Mouse (Mus musculus) liver, adult 2 months (tissue): Measurements from ENCODE around the gene Zeb2. TPM values are rescaled to one million over a fixed set of nuclear protein-coding genes. Genes with fewer than 3 reads are reported as not detected.

Experiments
- DNase-seq: peaks from one replicate; pipeline ENCODE4 v3.0.0-alpha.2; 2011; ENCODE audit warnings: low read depth, low spot score; ENCODE audit errors: extremely low read depth
- H3K27ac ChIP-seq: fragments of 200-500 bp; replicated peaks from 2 replicates; pipeline ENCODE4 v1.5.1; 2012; ENCODE audit warnings: low read depth, mild to moderate bottlenecking, control low read depth, inconsistent platforms, low read length; ENCODE audit not compliant: insufficient read depth
- H3K27me3 ChIP-seq: fragments of 200-500 bp; 2 replicates; pipeline ENCODE4 v1.6.1; 2012; ENCODE audit warnings: mild to moderate bottlenecking, moderate library complexity, low read length, inconsistent platforms; ENCODE audit not compliant: control insufficient read depth, insufficient read depth
- H3K36me3 ChIP-seq: fragments of 200-500 bp; 2 replicates; pipeline ENCODE4 v1.6.1; 2012; ENCODE audit warnings: low read length, inconsistent platforms; ENCODE audit not compliant: control insufficient read depth, insufficient read depth
- H3K4me1 ChIP-seq: fragments of 200-500 bp; 2 replicates; pipeline ENCODE4 v1.6.1; 2011; ENCODE audit warnings: low read length; ENCODE audit not compliant: control insufficient read depth, insufficient read depth
- H3K4me3 ChIP-seq: fragments of 200-500 bp; 2 replicates; pipeline ENCODE4 v1.5.1; 2011; ENCODE audit warnings: low read depth, mild to moderate bottlenecking, control low read depth, low read length, moderate library complexity; ENCODE audit not compliant: insufficient read depth
- H3K79me2 ChIP-seq: fragments of 200-500 bp; 2 replicates; pipeline ENCODE4 v1.6.1; 2012; ENCODE audit warnings: inconsistent platforms, mild to moderate bottlenecking, low read length, moderate library complexity; ENCODE audit not compliant: control insufficient read depth, insufficient read depth
- H3K9ac ChIP-seq: fragments of 200-500 bp; 2 replicates; pipeline ENCODE4 v1.6.1; 2012; ENCODE audit warnings: low read depth, mild to moderate bottlenecking, control low read depth, inconsistent platforms, low read length
- CTCF ChIP-seq: fragments of 200-500 bp; IDR thresholded peaks from 2 replicates; pipeline ENCODE4 v1.5.1; 2011; ENCODE audit warnings: low read depth, low read length, control low read depth
- POLR2A ChIP-seq: fragments of 200-500 bp; IDR thresholded peaks from 2 replicates; pipeline ENCODE4 v1.6.1; 2011; ENCODE audit warnings: low read length, control low read depth; ENCODE audit not compliant: insufficient read depth; ENCODE audit errors: extremely low read depth
- WGBS: fragments of 180-500 bp; shearing (Covaris S2); methylation state at CpG from one replicate; pipeline ENCODE4 v1.1.7; 2018; 5-methylcytosine and 5-hydroxymethylcytosine counted together
- polyA plus RNA-seq: library from polyadenylated mRNA; depleted of rRNA; stranded (reverse); fragments of >200 nt; gene quantifications from 2 replicates; pipeline ENCODE4 v1.2.3, GENCODE M21; 2012
- total RNA-seq: library from RNA; depleted of rRNA; stranded (reverse); fragments of >200 nt; gene quantifications from 2 replicates; pipeline ENCODE4 v1.2.3, GENCODE M21; 2014

The Zeb2 gene
- total and polyA plus RNA-seq, 2 experiments: 4.9 to 15.5 TPM

DNA sequence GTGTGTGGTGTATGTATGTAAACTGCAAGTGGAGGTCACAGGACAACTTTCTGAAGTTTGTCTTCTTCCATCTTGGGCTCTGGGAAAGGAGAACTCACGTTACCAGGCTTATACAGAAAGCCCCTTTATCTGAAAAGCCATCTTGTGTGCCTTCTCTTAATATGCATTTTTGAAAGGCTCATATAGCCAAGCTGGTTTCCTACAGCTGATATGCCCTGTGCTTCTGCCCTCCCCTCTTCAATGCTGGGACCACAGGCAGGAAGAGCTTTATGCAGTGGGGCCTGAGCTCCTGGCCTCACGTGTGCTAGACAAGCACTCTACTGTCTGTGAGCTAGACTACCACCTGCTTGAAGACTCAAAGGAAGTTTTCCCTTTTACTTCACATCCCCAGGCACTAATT lies 19.6 kb upstream of the Zeb2 start:
- TF ChIP-seq CTCF (no peak), POLR2A (no peak)
- no peak for DNase-seq
- 69% methylated on average over 2 of the region's 2 CpGs for WGBS
- H3K36me3 ChIP-seq: no peaks in the 10 kb centered on the region
- H3K9ac ChIP-seq: no peak overlapping the region
- H3K4me1 ChIP-seq: no peaks in the 10 kb centered on the region
- no peaks in the 10 kb centered on the region for H3K27me3 ChIP-seq
- no peak overlapping the region for H3K4me3 ChIP-seq
- no peak overlapping the region for H3K27ac ChIP-seq
- no peaks in the 10 kb centered on the region for H3K79me2 ChIP-seq

GRCm38 (mm10) chr2:45133225-45133624 lies 16.0 kb upstream of the Zeb2 start:
- Histone ChIP-seq H3K27me3 (no peaks in the 10 kb centered on the region), H3K4me1 (no peaks in the 10 kb centered on the region), H3K79me2 (no peaks in the 10 kb centered on the region), H3K27ac (no peak overlapping the region), H3K9ac (no peak overlapping the region), H3K36me3 (no peaks in the 10 kb centered on the region), H3K4me3 (no peak overlapping the region)
- WGBS: 88% methylated on average over 4 of the region's 4 CpGs
- TF ChIP-seq CTCF (no peak), POLR2A (no peak)
- no peak for DNase-seq

- H3K36me3 ChIP-seq: no peaks in the 10 kb centered on the region
- no peak overlapping the region for H3K27ac ChIP-seq
- H3K4me1 ChIP-seq: no peaks in the 10 kb centered on the region
- no peak for DNase-seq
- no peaks in the 10 kb centered on the region for H3K27me3 ChIP-seq
- no peak overlapping the region for H3K9ac ChIP-seq
- TF ChIP-seq CTCF (no peak), POLR2A (no peak)
- H3K79me2 ChIP-seq: no peaks in the 10 kb centered on the region
- WGBS: 81% methylated on average over 4 of the region's 4 CpGs
- no peak overlapping the region for H3K4me3 ChIP-seq
Measured at GRCm38 (mm10) chr2:45130461-45131156, 13.4 kb upstream of the Zeb2 start.

DNA sequence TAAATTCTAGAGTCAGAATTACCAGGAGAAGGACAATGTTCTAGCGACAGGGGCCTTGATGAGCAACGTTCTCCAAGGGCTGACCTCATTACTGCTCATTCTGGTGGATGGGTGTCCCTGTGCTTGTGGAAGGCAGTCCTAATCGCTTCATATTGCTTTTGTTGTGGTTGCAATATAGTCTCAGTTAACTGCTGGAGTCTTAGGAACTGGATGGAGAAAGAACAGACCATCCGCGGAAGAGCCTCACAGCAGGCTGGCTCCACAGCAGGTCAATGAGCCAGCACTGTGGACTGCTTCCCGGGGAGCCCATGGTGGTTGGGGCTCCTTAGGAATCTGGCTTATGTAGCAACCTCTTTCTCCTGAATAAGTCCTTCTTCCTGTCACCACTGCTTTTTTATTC lies 12.4 kb upstream of the Zeb2 start:
- DNase-seq: no peak
- Histone ChIP-seq H3K4me1 (no peaks in the 10 kb centered on the region), H3K27ac (no peak overlapping the region), H3K36me3 (no peaks in the 10 kb centered on the region), H3K79me2 (no peaks in the 10 kb centered on the region), H3K9ac (no peak overlapping the region), H3K27me3 (no peaks in the 10 kb centered on the region), H3K4me3 (no peak overlapping the region)
- TF ChIP-seq CTCF (no peak), POLR2A (no peak)
- 68% methylated on average over 6 of the region's 6 CpGs for WGBS

GRCm38 (mm10) chr2:45128696-45129095 lies 11.5 kb upstream of the Zeb2 start:
- Histone ChIP-seq H3K4me1 (no peaks in the 10 kb centered on the region), H3K4me3 (no peak overlapping the region), H3K27me3 (no peaks in the 10 kb centered on the region), H3K27ac (no peak overlapping the region), H3K79me2 (no peaks in the 10 kb centered on the region), H3K9ac (no peak overlapping the region), H3K36me3 (no peaks in the 10 kb centered on the region)
- no peak for TF ChIP-seq POLR2A
- no peak for TF ChIP-seq CTCF
- WGBS: 97% methylated on average over 2 of the region's 2 CpGs
- DNase-seq: no peak

DNA sequence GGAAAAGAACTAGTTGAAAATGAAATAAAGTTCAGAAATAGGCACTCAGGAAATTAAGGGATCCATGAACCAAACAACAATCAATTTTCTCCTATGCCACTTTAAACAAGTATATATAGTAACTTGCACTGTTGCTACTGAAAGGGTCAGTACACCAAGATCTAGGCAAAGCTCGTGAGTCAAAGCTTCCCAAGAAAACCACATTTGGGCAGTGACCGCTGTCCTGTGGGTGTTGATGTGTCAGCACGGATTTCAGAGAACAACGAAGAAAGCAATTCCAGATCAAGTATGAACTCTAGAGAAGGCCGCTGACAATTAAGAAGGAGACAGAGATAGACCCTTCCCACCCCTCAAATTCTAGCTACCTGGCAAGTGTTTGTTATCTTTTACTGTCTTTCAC lies 9.2 kb upstream of the Zeb2 start:
- H3K27me3 ChIP-seq: no peaks in the 10 kb centered on the region
- no peak for DNase-seq
- no peak overlapping the region for H3K4me3 ChIP-seq
- H3K79me2 ChIP-seq: no peaks in the 10 kb centered on the region
- no peak overlapping the region for H3K9ac ChIP-seq
- H3K4me1 ChIP-seq: no peaks in the 10 kb centered on the region
- TF ChIP-seq CTCF (no peak), POLR2A (no peak)
- 89% methylated on average over 5 of the region's 5 CpGs for WGBS
- no peaks in the 10 kb centered on the region for H3K36me3 ChIP-seq
- H3K27ac ChIP-seq: no peak overlapping the region
